Mouse (Mus musculus) G1E-ER4 (cell line): ENCODE results near the gene Ptprg. TPM values are rescaled to one million over a fixed set of nuclear protein-coding genes. Genes with fewer than 3 reads are reported as not detected.

ENCODE experiments used
- GATA1 ChIP-seq: IDR thresholded peaks from one replicate; pipeline ENCODE4 v1.8.0; 2012; ENCODE audit warnings: low read length, inconsistent platforms
- polyA plus RNA-seq: library from polyadenylated mRNA; stranded (reverse); fragments of >175 nt; gene quantifications from 2 replicates; pipeline ENCODE4 v1.2.3, GENCODE M21; 2012

The Ptprg gene
- polyA plus RNA-seq, 1 experiment: not detected

- TF ChIP-seq GATA1: no peak
These were observed 129.1 kb downstream of the Ptprg start for GRCm38 (mm10) chr14:11682441-11682840.

DNA sequence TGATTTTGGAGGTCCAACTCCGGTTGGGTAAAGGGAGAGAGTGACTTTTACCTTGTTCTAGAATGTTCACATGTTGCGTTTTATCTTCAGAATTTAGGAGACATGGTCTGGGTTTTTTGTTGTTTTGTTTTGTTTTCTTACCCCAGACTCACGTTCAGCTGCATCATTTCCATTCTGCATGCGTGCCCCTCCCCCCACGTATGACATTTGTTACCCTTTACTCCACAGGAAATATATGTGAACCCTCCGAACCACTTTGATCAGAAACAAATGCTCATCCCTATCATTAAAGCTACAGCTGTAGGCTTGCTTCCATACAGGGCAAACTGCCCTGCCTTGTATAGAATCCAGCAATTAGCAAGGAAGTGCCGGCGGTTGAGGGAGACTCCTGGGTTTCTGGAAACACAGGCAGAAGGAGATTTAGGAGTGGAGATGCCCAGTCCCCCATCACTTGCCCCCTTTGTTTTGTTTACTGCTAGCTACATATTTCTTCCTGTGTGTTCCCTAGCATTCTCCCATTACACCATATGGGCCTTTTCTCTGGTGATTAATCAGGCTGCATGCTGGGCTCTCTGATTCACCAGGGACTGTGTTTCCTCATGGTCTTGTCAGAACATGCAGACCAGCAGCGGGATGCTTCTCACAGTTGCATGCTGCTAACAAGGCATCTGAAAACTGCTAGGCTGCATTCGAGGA lies 130.2 kb downstream of the Ptprg start:
- TF ChIP-seq GATA1: no peak

DNA sequence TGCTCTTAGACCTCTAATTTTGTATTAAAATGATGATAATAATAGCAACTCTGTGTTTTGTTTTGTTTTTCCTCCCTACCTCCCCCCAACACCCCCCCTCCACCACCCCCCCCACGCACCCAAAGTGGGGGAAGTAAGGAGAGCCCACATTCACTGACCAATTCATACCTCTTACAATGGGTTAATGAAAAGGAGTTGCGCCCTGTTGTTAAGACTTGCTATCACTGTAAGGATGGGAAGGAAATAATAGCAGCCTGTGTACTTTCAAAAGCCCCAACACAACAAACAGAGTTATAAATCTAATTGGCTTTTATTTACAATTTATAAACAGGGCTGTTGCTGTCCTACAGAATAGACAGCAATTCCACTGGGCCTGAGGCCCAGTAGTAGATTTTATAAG lies 130.8 kb downstream of the Ptprg start:
- no peak for TF ChIP-seq GATA1

- TF ChIP-seq GATA1: no peak
These were observed 134.2 kb downstream of the Ptprg start for GRCm38 (mm10) chr14:11687541-11687940.

DNA sequence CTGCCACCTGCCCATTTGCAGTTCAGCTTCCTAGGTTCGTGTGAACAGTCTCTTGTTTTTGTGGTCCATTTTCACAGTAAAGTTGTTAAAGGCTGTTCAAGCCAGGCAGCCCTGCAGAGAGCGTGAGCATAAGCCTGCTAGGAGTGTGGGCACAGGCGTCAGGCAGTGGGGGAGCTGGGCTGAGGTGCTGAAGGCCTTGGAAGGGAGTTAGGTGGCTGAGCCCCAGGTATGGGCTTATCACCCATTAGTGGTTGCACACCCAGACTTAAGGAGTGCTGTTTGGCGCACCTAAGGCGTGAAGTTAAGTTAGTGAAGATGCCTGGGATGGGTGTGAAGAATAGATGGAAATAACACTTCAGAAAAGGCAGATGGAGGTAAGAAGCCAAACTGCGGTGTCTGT lies 134.8 kb downstream of the Ptprg start:
- no peak for TF ChIP-seq GATA1

GRCm38 (mm10) chr14:11690066-11690465 lies 136.7 kb downstream of the Ptprg start:
- TF ChIP-seq GATA1: no peak

DNA sequence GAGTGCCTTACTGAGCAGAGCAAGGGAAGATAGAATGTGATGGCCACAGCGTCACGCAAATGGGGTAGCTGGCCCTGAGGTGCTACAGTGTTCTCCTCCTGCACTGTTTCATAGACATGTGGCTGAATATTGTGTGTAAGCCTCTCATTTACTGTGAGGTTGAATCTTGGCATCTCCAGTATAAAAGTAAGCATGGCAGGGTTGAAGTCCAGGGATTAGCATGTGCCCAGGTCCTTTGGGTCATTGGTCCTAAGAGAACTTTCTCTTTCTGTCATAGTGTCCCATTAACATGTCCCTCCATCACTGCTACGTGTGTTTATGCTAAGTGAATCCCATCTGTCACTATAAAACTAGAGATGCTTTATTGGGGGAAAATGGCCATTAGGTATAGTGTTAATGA lies 138.2 kb downstream of the Ptprg start:
- TF ChIP-seq GATA1: no peak

- no peak for TF ChIP-seq GATA1
These were observed 145.5 kb downstream of the Ptprg start for GRCm38 (mm10) chr14:11698880-11699279.

GRCm38 (mm10) chr14:11699654-11700053 lies 146.3 kb downstream of the Ptprg start:
- TF ChIP-seq GATA1: no peak

GRCm38 (mm10) chr14:11701516-11702249 lies 148.4 kb downstream of the Ptprg start:
- TF ChIP-seq GATA1: no peak

DNA sequence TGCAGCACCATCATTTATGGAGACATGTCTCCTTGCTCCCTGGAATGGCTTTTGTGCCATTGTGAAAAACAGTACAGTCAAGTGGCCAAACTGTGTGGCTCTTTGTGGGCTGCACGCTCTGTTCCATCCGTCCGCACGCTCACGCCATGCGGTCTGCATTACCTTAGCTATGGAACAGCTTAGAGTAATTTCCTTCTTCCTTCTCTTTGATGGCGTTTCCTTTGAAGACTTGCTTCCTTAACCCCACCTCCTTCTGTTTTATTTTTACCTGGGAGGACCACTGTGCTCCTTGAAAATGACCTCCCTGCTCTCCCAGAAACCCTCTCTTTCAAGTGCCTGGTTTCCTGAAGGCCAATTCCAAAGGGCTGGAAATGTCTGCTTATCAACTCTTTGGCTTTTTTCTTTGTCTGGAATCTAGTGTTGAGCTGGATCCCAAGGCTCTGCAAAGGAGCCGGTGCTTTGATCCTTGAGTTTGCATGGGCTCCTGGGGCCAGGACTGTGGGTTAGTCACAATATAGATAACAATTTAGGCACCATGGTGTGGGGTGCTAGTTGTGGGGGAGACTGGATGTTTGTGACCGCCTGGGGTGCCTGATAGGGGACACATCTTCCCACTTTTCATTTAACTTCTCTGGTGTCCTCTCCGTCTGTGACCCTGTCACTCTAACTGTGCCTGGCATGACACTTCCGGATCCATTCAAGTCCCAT lies 149.6 kb downstream of the Ptprg start:
- no peak for TF ChIP-seq GATA1

DNA sequence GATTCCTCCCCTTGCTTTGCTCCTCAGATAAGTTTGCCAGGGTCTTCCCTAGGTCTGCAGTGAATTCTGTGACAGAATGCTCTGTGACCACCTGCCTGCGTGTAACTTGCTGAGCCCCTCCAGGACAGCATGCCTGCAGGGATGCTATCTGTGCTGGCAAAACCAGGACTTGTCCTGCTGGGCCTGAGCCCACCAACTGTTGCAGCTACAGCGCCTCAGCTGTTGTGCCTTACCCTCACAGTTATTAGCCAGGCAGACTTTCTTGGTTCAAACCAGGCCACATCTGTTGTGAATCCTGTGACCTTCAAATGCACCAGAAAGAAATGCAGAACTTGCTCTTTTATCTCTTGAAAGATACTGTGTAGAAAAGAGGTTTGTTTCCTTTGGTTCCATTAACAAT lies 151.5 kb downstream of the Ptprg start:
- no peak for TF ChIP-seq GATA1

DNA sequence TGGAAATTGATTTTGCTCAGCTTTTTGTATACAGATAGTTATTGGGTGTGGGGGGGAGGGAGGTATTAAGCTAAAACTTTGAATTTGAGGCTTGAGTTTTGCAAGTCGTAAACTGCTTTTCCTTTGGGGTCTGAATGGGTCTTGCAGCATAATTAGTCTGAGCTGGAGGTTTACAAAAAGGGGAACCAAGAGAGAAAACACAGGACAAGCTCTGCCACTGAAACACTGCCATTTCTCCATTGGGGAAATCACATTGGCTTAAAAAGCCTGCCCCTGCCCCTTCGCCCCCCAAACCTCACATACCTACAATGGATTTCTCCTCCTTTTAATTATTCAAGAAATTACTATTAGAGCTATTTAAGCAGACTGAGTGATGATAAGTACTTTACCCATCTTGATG lies 156.0 kb downstream of the Ptprg start:
- TF ChIP-seq GATA1: no peak

- no peak for TF ChIP-seq GATA1
These were observed 156.5 kb downstream of the Ptprg start for GRCm38 (mm10) chr14:11709798-11710197.

GRCm38 (mm10) chr14:11710410-11711122 lies 157.2 kb downstream of the Ptprg start:
- TF ChIP-seq GATA1: no peak

DNA sequence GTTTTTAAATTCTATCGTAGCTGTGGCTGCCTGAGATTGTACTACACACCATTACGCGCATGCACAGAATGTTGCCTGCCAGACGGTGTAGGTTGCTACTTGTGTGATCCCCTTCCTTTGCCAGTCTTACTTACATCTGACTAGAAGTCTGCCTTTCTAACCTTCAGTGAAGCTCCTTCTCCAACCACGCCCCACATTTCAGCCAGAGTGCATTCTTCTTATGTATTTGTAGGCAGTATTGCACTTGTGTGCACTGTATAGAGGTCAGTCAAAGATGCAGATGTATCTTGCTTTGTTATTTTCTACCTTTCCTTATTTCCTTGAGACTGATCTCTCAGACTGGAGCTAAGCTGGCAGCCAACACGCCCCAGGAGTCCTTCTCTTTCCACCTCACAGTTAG lies 158.8 kb downstream of the Ptprg start:
- no peak for TF ChIP-seq GATA1
